Mouse (Mus musculus) G1E (cell line): ENCODE data around the gene Frrs1.

ENCODE experiments used
- CTCF ChIP-seq: IDR thresholded peaks from 2 replicates; pipeline ENCODE4 v1.5.1; 2012; ENCODE audit warnings: low read depth, low read length, inconsistent platforms, mixed read lengths
- GATA1 ChIP-seq: IDR thresholded peaks from 2 replicates; pipeline ENCODE4 v1.6.1; 2012; ENCODE audit warnings: borderline replicate concordance, low read length, inconsistent platforms, mixed read lengths
- GATA2 ChIP-seq: IDR thresholded peaks from 2 replicates; pipeline ENCODE4 v1.6.1; 2012; ENCODE audit warnings: low read depth, low read length, inconsistent platforms, borderline replicate concordance
- POLR2AphosphoS5 ChIP-seq: IDR thresholded peaks from 2 replicates; pipeline ENCODE4 v1.6.1; 2012; ENCODE audit warnings: low read depth, low read length, inconsistent platforms; ENCODE audit not compliant: insufficient replicate concordance
- TAL1 ChIP-seq: conservative IDR thresholded peaks from 2 replicates; pipeline ENCODE4 v1.6.1; 2012; ENCODE audit warnings: low read depth, low read length, inconsistent platforms, mixed read lengths

GRCm38 (mm10) chr3:116864421-116864820 lies 5.2 kb downstream of the Frrs1 start:
- no peak for TF ChIP-seq CTCF
- TF ChIP-seq GATA2 = no peak
- TF ChIP-seq POLR2AphosphoS5 = no peak
- TF ChIP-seq TAL1 = no peak
- no peak for TF ChIP-seq GATA1
